Comparison of ENCODE assay signal across 8 mouse cellular contexts in the genomic region with DNA sequence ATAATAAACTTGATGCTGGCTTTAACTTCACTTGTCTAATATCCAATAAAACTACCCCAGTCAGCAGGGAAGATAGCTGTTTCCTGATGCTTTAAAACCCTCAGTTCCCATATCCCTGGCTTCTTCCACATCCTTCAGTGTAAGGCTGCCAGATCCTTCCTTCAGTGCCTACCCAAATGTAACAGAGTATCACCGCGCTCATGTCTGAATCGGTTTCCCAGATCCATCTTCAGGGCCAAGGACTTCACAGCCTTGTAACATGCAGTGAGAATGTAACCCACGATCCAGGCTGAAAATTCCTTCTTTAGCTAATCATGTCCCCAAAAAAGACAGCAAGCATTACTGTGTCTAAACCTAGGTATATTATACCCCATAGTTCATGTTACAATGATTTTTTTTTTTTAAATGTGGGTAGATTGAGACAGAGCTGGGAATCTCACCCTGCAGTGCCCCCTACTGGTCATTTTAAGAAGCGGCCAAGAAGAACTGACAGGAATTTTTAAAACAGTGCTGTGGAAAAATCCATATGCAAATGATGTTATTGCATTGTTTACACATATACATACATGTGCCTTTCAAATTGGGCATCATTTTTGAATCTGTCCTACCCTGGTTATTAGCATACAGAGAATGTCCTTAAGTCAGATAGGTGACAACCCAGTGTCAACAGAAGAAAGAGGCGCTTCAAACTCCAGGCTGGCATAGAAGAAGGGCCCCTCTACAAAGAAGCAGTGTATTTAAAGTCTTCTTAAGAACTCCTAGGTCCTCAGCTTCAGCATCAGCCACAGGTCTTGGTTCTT. TPM values are rescaled to one million over a fixed set of nuclear protein-coding genes. Genes with fewer than 3 reads are reported as not detected.
DNase-seq lines count a peak whose midpoint lies in the region; ATAC-seq lines count a peak whose summit lies in the region.

No protein-coding gene starts in this region.

- H3K4me3 ChIP-seq in midbrain, embryonic 10.5 days = no peak overlapping the region
- no peak overlapping the region for H3K4me3 ChIP-seq in midbrain, embryonic 16.5 days (ENCODE audit: low read depth, low read length)
- H3K4me3 ChIP-seq in midbrain, embryonic 12.5 days = no peak overlapping the region

- no peaks in the 10 kb centered on the region for H3K36me3 ChIP-seq in midbrain, embryonic 10.5 days
- H3K36me3 ChIP-seq in midbrain, embryonic 16.5 days (ENCODE audit: control insufficient read depth, insufficient read depth, low read length) = no peaks in the 10 kb centered on the region
- no peaks in the 10 kb centered on the region for H3K36me3 ChIP-seq in midbrain, embryonic 12.5 days

- H3K27ac ChIP-seq in midbrain, embryonic 10.5 days (replicated peaks) = no peak overlapping the region
- no peak overlapping the region for H3K27ac ChIP-seq in midbrain, embryonic 16.5 days (ENCODE audit: low read length)
- no peak overlapping the region for H3K27ac ChIP-seq in midbrain, embryonic 12.5 days (replicated peaks)

- 79% methylated on average over 6 of the region's 6 CpGs for WGBS in midbrain, embryonic 10.5 days
- WGBS in midbrain, embryonic 16.5 days = 73% methylated on average over 6 of the region's 6 CpGs
- WGBS in midbrain, embryonic 12.5 days = 77% methylated on average over 6 of the region's 6 CpGs

- ATAC-seq in midbrain, embryonic 16.5 days = no peak
- ATAC-seq in midbrain, embryonic 12.5 days (ENCODE audit: low FRiP score, low read depth) = 0 out of 2 replicates have a peak, but pooled peaks have one; percentile 52

- no peaks in the 10 kb centered on the region for H3K9me3 ChIP-seq in midbrain, embryonic 10.5 days (replicated peaks)
- H3K9me3 ChIP-seq in midbrain, embryonic 16.5 days (replicated peaks; ENCODE audit: control insufficient read depth, low read length, poor library complexity, severe bottlenecking) = no peaks in the 10 kb centered on the region
- no peaks in the 10 kb centered on the region for H3K9me3 ChIP-seq in midbrain, embryonic 12.5 days

- peak; percentile 57 for DNase-seq in adrenal gland, postnatal 10 days
- no peak for DNase-seq in adrenal gland, adult 2 months
- peak; percentile 30 for DNase-seq in midbrain, embryonic 10.5 days (ENCODE audit: low spot score)
- DNase-seq in cerebellum, postnatal 25 days = peak; percentile 63 to 77
- peak; percentile 49 for DNase-seq in induced T-regulatory cell, adult 2 months (ENCODE audit: low read depth)
- no peak for DNase-seq in spleen, postnatal 36 days (ENCODE audit: low spot score in 2 of 2)

- no peaks in the 10 kb centered on the region for H3K4me1 ChIP-seq in midbrain, embryonic 10.5 days
- no peaks in the 10 kb centered on the region for H3K4me1 ChIP-seq in midbrain, embryonic 16.5 days (ENCODE audit: control insufficient read depth, insufficient read depth, low read length)
- H3K4me1 ChIP-seq in midbrain, embryonic 12.5 days = no peaks in the 10 kb centered on the region

- H3K27me3 ChIP-seq in midbrain, embryonic 10.5 days (ENCODE audit: low read depth, poor library complexity, severe bottlenecking) = no peaks in the 10 kb centered on the region
- H3K27me3 ChIP-seq in midbrain, embryonic 16.5 days (ENCODE audit: control insufficient read depth, insufficient read depth, low read depth, low read length) = no peaks in the 10 kb centered on the region
- no peaks in the 10 kb centered on the region for H3K27me3 ChIP-seq in midbrain, embryonic 12.5 days

- H3K4me2 ChIP-seq in midbrain, embryonic 16.5 days (ENCODE audit: low read length) = no peak overlapping the region
- H3K4me2 ChIP-seq in midbrain, embryonic 12.5 days (replicated peaks) = no peak overlapping the region

- H3K9ac ChIP-seq in midbrain, embryonic 16.5 days (ENCODE audit: low read depth, low read length) = no peak overlapping the region
- no peak overlapping the region for H3K9ac ChIP-seq in midbrain, embryonic 12.5 days (replicated peaks)

RNA-seq across cellular contexts. Expression of gene 2610301B20Rik, which starts 38.8 kb away (rescaled TPM):
- total RNA-seq in adrenal gland, postnatal 10 days (2021) = 10 to 100 TPM; 15.2 to 16.6 TPM
- 10 to 100 TPM; 16.8 to 24.8 TPM for total RNA-seq in adrenal gland, adult 2 months (2021)
- polyA plus RNA-seq in adrenal gland, adult 2 months (2012; rRNA removed) = 2.6 and 2.7 TPM in 2 replicates
- polyA plus RNA-seq in midbrain, embryonic 10.5 days (2016; fragmentation: Nextera tagmentation; extraction: Ambion mirVana) = 52.1 and 52.3 TPM in 2 replicates
- 49.2 and 51.9 TPM in 2 replicates for polyA plus RNA-seq in midbrain, embryonic 16.5 days (2015; fragmentation: Nextera tagmentation; extraction: Ambion mirVana)
- 45.7 and 46.9 TPM in 2 replicates for polyA plus RNA-seq in midbrain, embryonic 12.5 days (2016; fragmentation: Nextera tagmentation; extraction: Ambion mirVana)

Comparison
In these comparisons a context has a peak if more than half of its experiments do, and no peak if none do; other contexts are left out.
1. DNase-seq: peak in adrenal gland, postnatal 10 days (single experiment), midbrain, embryonic 10.5 days (single experiment), cerebellum, postnatal 25 days (2 of 2) and induced T-regulatory cell, adult 2 months (single experiment); none in adrenal gland, adult 2 months (single experiment) and spleen, postnatal 36 days (0 of 2).
2. RNA of gene 2610301B20Rik, which starts 38.8 kb away (polyA plus RNA-seq): 52.1 to 52.3 TPM in midbrain, embryonic 10.5 days, 49.2 to 51.9 TPM in midbrain, embryonic 16.5 days and 45.7 to 46.9 TPM in midbrain, embryonic 12.5 days; 2.6 to 2.7 TPM in adrenal gland, adult 2 months; every median in the first group is over 10 times any median in the second.